Mouse (Mus musculus) frontal cortex, postnatal 14 days (tissue): Measurements from ENCODE around the gene Cox19.
A peak's percentile ranks its signal among the peaks of the same experiment; 100 is the strongest.

Experiments used
- DNase-seq, 2 experiments: peaks; one replicate each; pipeline ENCODE4 v3.0.0; 2022; ENCODE audit warnings: low spot score in 2 of 2

The Cox19 gene

DNA sequence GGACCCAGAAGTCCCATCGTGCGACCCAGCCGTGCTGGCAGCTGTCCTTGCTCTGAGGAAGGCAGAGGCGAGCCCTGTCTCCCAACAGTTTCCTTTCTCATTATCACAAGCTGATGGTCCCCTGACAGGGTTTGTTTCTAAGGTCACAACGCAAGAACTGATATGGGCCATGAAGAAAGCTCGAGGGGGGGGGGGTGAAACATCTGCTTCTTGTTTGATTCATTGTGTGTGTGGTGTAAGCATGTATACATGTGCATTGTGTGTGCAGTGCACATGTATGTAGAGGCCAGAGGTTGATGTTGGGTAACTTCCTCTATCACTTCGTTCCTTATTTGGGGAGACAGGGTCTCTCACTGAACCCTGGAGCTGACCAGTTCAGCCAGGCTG, 23.6 kb downstream of the Cox19 start:
- DNase-seq: no peak

- no peak for DNase-seq
Measured at GRCm38 (mm10) chr5:139326986-139327633, 24.1 kb downstream of the Cox19 start.

DNA sequence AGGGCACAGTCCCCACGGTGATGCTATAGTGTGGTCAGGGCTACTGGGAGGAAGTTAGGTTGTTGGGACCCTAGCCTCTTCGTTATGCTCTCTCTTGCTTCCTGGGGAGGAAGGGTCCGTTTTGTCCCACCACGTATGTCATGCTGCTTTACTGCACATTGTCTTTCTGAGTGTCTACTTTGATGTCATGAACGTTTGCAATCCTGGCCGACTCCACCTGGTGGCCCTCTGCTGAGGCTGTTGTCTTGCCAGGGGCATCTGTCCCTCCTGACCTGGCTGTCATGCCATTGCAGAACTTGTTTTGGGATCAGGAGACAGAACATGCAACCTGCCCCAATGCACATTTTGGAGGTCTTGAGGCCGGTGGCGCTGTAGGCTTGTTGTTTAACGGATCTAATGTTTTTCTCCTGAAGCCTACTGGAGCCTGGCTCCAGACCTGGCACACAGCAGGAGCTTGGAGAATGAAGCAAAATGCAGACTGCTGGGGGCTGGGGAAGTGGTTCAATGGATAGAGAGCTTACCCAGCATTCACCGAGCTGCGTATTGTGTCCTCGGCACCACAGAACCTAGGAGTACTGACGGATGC, 25.0 kb downstream of the Cox19 start:
- no peak for DNase-seq

DNA sequence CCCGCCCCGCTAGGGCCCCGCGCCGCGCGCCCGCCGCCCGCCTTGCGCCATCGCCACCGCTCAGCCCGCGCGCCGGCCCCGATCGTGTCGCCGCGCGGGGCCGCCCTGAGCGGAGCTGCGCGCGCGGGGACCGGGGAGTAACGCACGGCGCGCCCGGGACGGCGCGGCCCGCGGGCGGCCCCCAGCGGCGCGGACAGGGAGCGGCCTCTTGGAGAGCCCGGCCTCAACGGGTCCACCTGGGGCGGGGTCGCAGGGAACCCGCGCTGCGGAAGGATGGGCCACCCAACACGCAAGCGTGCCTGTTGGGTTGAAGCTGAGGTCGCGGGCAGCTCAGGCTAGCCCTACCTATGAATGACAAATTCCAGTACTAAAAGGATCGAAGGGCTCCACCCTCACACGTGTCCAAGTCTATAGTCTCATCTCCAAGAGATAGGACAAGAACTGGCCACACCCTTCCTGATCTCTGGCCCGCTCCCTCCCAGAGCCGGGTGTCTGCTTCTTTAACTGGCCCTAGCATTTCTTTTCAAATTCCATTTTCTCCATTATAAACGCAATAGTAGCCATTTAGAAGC, 25.7 kb downstream of the Cox19 start, which contains the start of gene Adap1:
Adap1 (minus strand) TSS at position 228 of the 572 bp plus-strand sequence.
- peak in 1 of 2 experiments; percentile 52 for DNase-seq

DNA sequence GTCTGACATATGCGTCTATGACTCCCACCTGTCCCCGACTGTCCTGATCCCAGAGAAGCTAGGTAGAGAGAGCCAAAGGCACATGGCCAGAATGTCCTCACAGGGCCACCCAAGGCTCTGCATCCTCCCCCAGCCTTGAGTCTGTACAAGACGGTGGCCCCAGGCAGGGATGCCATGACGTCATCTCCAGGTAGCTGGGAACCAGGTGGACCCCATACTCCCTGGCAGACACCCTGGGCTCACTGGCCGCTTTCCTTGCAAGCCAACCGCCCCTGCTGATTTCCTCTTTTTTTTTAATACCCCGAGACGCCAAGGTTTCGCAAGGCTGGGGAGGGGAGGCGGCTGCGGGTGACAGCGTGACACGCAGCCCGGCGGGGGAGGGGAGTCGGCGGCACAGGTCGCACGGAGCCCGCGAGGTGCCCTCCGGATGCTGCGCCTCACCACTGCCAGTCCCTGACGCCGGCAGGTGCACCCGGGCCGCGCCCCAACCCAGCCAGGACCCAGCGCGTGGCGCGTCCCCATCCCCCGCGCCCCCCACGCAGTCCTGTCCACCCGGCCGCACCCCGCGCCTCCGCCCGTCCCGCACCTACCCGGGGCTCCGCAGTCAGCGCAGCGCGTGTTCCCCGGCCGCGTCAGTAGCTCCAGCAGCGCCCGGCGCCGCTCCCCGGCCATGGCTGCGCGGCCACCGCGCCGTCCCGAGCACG, 26.4 kb downstream of the Cox19 start:
- peak in 1 of 2 experiments; percentile 32 for DNase-seq

GRCm38 (mm10) chr5:139324045-139324491, 27.1 kb downstream of the Cox19 start:
- DNase-seq: peak in 1 of 2 experiments; percentile 37

DNA sequence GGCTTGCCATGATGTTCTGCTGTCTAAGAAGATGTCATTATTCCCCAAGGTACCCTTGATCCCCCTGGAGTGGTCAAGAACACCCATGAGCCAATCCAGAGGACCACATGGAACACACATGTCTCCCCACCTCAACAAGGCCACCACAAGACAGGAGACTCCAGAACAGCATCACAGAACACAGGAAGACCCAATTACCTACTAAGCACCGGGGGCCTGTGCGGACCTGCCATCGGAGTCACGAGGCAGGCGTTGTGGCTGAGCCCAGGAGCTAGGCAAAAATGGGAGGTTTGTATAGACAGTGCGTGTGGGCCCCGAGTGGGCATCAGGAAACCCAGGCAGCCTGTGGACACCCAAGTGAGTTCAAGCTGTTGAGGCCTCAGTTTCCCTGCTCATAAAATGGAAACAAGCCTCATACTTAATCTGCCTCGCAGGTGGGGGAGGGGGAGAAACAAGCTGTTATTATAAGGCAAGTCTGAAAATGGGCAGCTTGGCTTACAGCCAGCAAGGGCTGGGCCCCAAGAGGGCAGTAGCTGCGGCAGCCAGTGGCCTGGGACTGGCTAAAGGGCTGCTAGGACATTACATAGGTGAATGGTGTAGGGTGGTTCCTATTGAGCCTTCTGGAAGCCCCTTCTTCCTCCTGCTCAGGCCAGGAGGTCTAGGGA, 27.8 kb downstream of the Cox19 start:
- DNase-seq: no peak

GRCm38 (mm10) chr5:139321331-139321730, 29.9 kb downstream of the Cox19 start:
- no peak for DNase-seq

DNA sequence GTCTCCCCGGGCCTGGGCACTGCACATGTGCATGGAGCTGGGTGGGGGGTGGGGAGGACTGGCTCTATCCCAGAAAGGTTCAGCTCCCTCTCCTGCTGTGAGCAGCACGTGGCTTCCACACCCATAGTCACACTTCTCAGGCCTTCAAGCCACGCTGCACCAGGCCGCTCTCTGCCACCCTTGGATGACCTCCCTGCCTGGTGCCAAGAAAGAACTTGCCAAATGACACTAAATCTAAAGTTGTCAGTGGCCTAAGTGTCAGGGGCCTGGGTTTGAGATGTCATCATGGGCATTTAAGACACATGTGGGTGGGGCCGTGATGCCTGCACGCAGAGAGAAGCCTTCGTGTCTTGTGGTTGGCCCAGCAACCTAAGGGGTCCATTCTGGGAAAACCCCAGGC, 30.8 kb downstream of the Cox19 start:
- DNase-seq: no peak

GRCm38 (mm10) chr5:139317751-139318504, 33.3 kb downstream of the Cox19 start:
- DNase-seq: peak in 1 of 2 experiments; percentile 50

- no peak for DNase-seq
Measured at GRCm38 (mm10) chr5:139316982-139317675, 34.1 kb downstream of the Cox19 start.

DNA sequence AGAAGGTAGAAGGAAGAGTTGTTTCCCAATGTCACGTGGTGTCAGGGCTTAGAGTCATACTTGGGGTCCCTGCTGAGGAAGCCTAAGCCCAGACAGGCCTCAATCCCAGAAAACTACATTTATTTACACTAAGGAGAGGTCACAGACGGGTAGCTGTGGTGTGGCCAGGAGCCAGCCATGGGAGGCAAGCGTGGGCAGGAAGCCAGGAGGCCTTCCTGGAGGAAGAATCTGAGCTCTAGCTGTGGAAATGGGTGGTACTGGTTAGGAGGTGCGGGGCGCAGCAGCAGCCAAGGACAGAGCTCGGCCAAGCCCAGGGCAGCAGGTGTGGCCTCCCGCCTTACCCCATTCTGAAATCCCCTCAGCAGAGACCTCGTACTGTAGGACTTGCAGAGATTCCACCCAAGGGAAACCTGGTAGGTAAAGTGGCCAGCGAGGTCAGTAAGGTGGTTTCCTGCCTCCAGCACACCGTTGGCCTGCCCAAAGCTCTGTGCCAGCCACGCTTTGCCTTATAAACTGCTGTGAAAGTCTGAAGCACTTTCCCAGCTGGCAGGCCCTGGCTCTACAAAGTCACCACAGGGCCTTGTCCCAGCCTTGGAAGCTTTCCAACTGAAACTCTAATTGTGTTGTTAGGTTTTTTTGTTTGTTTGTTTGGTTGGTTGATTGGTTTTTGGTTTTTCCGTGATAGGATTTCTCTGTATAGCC, 36.1 kb downstream of the Cox19 start:
- no peak for DNase-seq

- DNase-seq: no peak
Measured at GRCm38 (mm10) chr5:139313536-139313935, 37.7 kb downstream of the Cox19 start.

GRCm38 (mm10) chr5:139311822-139312221, 39.4 kb downstream of the Cox19 start:
- DNase-seq: no peak

- no peak for DNase-seq
Measured at GRCm38 (mm10) chr5:139310477-139310876, 40.7 kb downstream of the Cox19 start.

DNA sequence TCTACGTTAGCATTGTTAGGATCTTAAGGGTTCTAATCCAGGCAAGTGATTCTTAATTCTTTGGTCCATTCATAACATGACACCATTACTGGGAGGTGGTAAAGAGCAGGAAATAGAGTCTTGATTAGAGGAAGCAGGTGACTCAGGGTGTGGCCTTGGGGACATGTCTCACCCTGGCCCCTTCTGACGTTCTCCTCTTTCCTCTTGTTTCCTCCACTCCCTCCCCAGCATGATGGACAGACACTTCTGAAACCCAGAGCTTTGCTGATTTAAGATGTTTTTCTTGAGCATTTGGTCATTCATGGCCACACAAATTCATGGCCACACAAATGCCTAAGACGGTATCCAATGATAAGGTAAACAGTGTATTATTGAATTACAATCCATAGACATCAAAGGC, 41.3 kb downstream of the Cox19 start:
- no peak for DNase-seq

- DNase-seq: no peak
Measured at GRCm38 (mm10) chr5:139303646-139304061, 47.6 kb downstream of the Cox19 start.

GRCm38 (mm10) chr5:139302101-139302500, 49.1 kb downstream of the Cox19 start:
- DNase-seq: no peak

GRCm38 (mm10) chr5:139297745-139298144, 53.5 kb downstream of the Cox19 start:
- no peak for DNase-seq

DNA sequence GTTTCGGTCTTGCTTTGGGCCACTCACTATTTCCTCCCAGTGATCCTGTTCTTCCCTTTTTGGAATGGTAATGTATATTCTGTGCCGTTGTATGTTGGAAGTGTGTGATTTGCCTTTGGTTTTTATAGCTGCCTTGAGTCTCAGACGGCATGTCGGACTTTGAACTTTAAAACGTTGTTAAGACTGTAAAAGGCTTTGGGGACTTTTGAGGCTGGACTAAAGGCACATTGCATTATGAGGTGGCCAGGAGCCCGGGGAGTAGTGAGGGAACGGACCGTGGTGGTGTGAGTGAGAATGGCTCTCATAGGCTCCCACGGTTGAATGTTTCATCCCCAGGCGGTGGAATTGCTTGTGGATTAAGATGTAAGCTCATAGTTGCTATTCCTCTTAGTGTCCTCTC, 54.1 kb downstream of the Cox19 start:
- no peak for DNase-seq
